Mouse (Mus musculus): ENCODE results near the gene Ccdc183.

The Ccdc183 gene

GRCm38 (mm10) chr2:25602526-25602925 lies 15.0 kb downstream of the Ccdc183 start:
- DNase-seq: no peak

- DNase-seq: no peak
Measured at GRCm38 (mm10) chr2:25600037-25600436, 17.4 kb downstream of the Ccdc183 start.

GRCm38 (mm10) chr2:25598749-25599148 lies 18.7 kb downstream of the Ccdc183 start:
- DNase-seq: no peak

GRCm38 (mm10) chr2:25596765-25597510 lies 20.5 kb downstream of the Ccdc183 start:
- DNase-seq: no peak

- peak; percentile 31 to 40 for DNase-seq
Measured at GRCm38 (mm10) chr2:25591863-25592262, 25.6 kb downstream of the Ccdc183 start.

GRCm38 (mm10) chr2:25588227-25588907 lies 29.1 kb downstream of the Ccdc183 start:
- no peak for DNase-seq

- no peak for DNase-seq
Measured at GRCm38 (mm10) chr2:25587290-25587689, 30.2 kb downstream of the Ccdc183 start.

GRCm38 (mm10) chr2:25585601-25586000 lies 31.9 kb downstream of the Ccdc183 start:
- no peak for DNase-seq

GRCm38 (mm10) chr2:25584856-25585255 lies 32.6 kb downstream of the Ccdc183 start:
- DNase-seq: no peak

GRCm38 (mm10) chr2:25584152-25584551 lies 33.3 kb downstream of the Ccdc183 start:
- no peak for DNase-seq

- no peak for DNase-seq
Measured at GRCm38 (mm10) chr2:25583571-25583970, 33.9 kb downstream of the Ccdc183 start.

GRCm38 (mm10) chr2:25583120-25583481 lies 34.4 kb downstream of the Ccdc183 start:
- DNase-seq: no peak

GRCm38 (mm10) chr2:25582466-25583119 lies 34.9 kb downstream of the Ccdc183 start:
- peak; percentile 18 to 23 for DNase-seq

- DNase-seq: no peak
Measured at GRCm38 (mm10) chr2:25581901-25582301, 35.6 kb downstream of the Ccdc183 start.

- DNase-seq: peak; percentile 81 to 82
Measured at GRCm38 (mm10) chr2:25581294-25581864, 36.1 kb downstream of the Ccdc183 start, which contains the start of gene Ajm1. Ajm1 (minus strand) TSS chr2:25581757.

- DNase-seq: peak in 1 of 2 experiments; percentile 21
Measured at GRCm38 (mm10) chr2:25580621-25581101, 36.8 kb downstream of the Ccdc183 start.

- peak; percentile 76 to 77 for DNase-seq
Measured at GRCm38 (mm10) chr2:25579737-25580460, 37.6 kb downstream of the Ccdc183 start.

- peak; percentile 32 to 48 for DNase-seq
Measured at GRCm38 (mm10) chr2:25578796-25579736, 38.4 kb downstream of the Ccdc183 start.

- DNase-seq: peak; percentile 49 to 50
Measured at GRCm38 (mm10) chr2:25577951-25578795, 39.3 kb downstream of the Ccdc183 start.

Measured in B cell, adult 2 months (primary cell).